Mouse (Mus musculus): ENCODE data around the gene Sertad2.

Gene Sertad2

DNA sequence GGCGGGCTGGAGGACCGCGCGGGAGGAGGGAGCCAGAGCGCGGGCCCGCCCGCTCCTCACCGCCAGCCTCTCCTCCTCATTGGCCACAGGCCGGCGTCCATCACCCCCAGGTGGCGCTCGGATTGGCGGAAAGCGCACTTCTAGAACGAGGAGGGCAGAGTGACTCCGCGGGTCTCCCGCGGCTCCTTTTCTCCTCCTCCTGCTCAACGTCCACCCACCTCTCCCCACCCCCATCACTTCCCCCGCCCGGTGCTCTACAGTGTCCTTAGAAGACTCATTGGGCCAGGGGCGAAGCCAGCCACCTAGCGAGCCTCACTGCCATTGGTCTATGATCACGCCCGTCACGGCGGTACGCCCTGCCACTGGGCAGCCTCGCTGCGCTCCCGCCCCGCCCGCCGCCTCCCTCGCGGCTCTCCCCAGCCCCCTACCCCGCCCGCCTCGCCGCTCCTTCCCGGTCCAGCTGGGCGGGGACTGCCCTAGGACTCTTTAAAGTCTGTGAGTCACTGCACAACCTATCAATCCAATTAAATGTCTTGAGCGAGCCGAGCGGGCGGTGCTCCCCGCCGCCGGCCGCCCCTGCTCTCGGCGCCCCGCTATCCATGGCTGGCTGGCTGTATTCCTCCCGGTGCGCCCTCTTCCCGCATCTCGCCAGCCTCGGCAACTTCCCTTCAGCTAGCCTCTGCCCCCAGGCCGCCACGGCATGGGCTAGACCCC lies at the start of gene Sertad2:
TSS of gene Sertad2 (plus strand) at position 515 of the 714 bp plus-strand sequence.
- CTCF ChIA-PET, result interaction anchor here in 3 of 4 experiments (0.6 to 1.6 kb wide), 5 partner anchors 13 to 716 kb away, joined by 3 to 10 read pairs (median 4); no protein-coding TSS in a partner anchor
- POLR2A ChIA-PET, result interaction anchor here (0.5 to 9.0 kb wide), 48 partner anchors 8 to 1387 kb away, joined by 3 to 53 read pairs (median 5); partner anchors contain the start of genes Slc1a4 (in 2 of the 4), Cep68 (in 1 of the 4) and Rab1a (in 1 of the 4)

DNA sequence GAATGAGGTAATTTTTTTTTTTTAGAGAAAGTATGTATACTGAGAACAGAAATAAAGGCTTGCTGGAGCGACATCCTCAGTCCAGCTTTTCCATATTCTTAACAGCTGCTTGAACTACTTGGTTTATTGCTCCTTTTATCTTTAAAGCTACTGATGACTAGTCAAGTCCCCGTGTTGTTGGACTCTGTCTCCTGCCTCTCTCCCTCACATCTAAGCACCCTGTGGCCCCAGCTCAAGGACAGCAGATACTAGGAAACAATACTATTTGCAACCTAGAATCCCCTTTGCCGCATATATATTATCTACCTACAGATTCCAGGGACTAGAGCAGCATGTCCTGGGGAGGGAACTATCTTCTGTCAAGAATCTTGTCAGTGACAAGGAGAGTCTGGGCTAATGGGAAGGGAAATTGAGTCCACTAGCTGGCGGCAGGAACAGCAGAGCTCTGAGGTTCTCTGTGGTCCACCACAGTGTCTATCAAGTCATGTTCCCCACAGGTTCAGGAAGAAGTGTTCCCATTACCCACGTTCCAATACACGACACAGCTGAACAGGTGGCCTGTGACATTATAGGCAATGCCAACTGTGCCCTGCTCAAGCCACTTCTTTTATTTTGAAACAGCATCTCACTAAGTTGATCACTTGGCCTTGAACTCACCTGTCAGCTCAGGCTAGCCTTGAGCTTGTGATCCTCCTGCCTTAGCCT lies 49.0 kb upstream of the Sertad2 start:
- ChIA-PET POLR2A (interaction anchor here in 2 of 4 experiments (0.6 to 2.2 kb wide), 5 partner anchors 17 to 660 kb away, joined by 3 to 5 read pairs (median 3); no protein-coding TSS in a partner anchor), CTCF (interaction anchor here in 1 of 4 experiments (0.8 kb wide), 1 partner anchor 15 kb away, joined by 3 read pairs; no protein-coding TSS in a partner anchor)

DNA sequence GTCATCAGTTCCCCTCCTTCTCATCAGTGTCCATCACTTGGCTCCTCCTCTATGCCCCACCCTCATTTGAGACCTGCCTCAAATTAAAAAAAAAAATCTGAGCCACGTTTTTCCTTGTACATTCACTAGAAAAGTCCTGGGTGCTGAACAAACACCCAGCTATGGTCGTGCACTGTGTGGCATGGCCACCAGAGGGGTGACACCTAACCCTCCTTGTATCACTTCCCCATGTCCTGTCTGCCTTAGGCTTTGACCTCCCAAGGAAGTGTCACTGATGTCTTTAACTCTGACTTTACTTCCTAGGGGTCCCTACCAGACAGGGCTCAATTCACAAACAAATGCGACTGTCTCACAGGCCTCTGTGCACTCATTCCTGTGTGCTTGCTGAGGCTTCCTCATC lies 42.5 kb upstream of the Sertad2 start:
- ChIA-PET CTCF (interaction anchor here in 3 of 4 experiments (0.6 to 1.5 kb wide), 4 partner anchors 20 to 269 kb away, joined by 3 to 4 read pairs (median 3); no protein-coding TSS in a partner anchor), POLR2A (interaction anchor here in 2 of 4 experiments (0.9 to 3.0 kb wide), 12 partner anchors 10 to 168 kb away, joined by 3 to 9 read pairs (median 4); partner anchors contain the start of gene Slc1a4 (in 1 of the 2))

DNA sequence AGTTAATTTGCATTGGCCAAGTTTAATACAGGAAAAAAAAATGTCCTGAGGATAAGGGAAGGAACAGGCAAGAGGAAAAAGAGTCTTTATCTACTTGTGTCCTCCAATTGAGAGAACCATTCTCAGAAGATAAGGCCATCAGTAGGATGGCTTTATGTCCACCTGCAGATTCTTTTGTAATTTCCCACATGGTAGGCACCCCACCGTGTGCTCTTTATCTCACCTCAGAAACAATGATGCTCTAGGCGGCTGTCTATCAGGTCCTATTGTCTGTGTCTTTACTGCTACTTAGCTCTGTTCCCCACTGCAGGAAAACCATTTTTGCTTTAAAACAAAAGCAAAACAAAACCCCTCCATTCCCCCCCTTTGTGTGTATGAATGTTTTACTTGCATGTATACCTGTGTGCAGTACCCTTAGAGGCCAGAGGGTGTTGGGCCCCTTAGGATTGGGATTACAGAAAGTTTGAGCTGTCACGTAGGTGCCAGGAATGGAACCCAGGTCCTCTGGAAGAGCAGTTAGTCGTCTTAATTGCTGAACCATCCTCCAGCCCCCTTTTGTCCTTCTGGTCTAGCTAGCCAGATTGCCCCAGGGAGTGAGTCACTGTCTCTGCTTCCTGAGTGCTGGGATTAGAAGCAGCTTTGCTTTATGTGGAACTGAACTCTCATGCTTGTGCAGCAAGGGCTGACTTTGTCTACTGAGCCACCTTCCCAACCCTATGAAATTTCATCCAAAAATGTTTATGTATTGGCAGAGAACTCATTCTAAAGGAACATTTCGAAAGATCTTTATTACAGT lies 41.7 kb upstream of the Sertad2 start:
- ChIA-PET POLR2A (interaction anchor here in 2 of 4 experiments (0.6 to 3.0 kb wide), 14 partner anchors 11 to 678 kb away, joined by 3 to 9 read pairs (median 4); partner anchors contain the start of gene Slc1a4 (in 1 of the 2)), CTCF (interaction anchor here in 3 of 4 experiments (0.6 to 1.5 kb wide), 5 partner anchors 43 to 160 kb away, joined by 3 to 4 read pairs (median 3); no protein-coding TSS in a partner anchor)

DNA sequence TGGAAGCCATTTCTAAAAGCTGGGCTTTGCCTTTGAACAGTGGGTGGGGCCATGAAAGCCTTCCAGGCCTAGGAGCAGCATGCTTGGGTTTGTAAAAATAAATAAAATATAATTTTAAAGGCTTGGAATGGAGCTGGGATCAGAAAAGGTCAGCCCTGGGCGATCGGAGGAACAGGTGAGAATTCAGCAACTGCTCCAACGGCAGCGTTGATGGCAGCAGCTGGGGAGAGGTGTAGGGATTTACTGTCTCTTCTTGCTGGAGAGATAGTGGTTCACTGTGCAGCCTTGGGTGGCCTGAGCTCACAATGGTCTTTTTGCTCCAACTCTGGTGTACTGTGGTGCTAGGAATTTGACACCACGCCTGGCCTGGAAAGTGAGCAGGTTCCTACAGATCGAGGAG lies 29.5 kb upstream of the Sertad2 start:
- CTCF ChIA-PET, result no interaction called here

DNA sequence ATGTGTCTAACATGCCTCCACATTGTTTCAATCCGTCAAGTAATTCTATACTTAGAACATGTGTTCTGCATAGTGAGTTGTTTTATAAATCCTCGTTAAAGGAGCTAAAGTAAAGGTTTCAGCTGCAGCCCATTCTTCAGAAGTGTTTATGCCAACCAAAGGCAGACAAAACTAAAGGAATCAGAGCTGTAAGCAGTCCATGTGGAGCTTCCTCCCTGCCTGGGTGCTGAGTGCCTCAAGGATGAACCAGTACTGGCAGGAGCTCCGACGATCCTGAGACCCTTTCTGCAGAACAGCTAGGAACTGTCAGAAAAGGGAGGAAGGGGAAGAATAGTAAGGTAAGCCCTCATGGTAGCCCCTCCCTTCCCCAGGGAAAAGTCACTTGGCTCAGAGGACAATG lies 28.3 kb upstream of the Sertad2 start:
- POLR2A ChIA-PET, result interaction anchor here in 2 of 4 experiments (1.1 to 1.5 kb wide), 3 partner anchors 14 to 37 kb away, joined by 3 read pairs; no protein-coding TSS in a partner anchor
- CTCF ChIA-PET, result no interaction called here

More for the DNA sequence above, 29.5 kb upstream of the Sertad2 start:
- POLR2A ChIA-PET, result interaction anchor here in 2 of 4 experiments (1.0 to 2.2 kb wide), 4 partner anchors 12 to 47 kb away, joined by 3 to 5 read pairs (median 4); partner anchors contain the start of gene Sertad2 (in 1 of the 2)

DNA sequence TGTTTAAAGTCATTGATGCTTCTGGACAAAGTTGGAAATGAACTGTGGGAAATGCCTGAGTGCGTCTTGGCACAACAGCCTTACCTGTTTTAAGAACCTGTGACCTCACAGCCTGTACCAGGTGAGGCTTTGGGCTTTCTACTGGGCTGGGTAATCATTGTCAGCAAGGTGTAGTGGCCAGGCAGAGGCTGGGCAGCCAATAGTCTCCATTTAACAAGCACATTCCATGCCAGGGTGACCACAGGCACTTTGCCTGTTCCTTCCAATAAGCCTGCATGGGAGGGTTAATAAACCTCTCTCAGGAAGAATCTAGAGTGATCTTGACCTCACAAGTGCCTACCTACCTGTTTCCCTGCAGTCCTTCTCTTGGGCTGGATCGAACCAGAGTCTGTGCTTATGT lies 21.7 kb upstream of the Sertad2 start:
- POLR2A ChIA-PET, result interaction anchor here in 1 of 4 experiments (0.8 to 1.4 kb wide), 3 partner anchors 14 to 51 kb away, joined by 3 to 5 read pairs (median 4); no protein-coding TSS in a partner anchor
- CTCF ChIA-PET, result no interaction called here

DNA sequence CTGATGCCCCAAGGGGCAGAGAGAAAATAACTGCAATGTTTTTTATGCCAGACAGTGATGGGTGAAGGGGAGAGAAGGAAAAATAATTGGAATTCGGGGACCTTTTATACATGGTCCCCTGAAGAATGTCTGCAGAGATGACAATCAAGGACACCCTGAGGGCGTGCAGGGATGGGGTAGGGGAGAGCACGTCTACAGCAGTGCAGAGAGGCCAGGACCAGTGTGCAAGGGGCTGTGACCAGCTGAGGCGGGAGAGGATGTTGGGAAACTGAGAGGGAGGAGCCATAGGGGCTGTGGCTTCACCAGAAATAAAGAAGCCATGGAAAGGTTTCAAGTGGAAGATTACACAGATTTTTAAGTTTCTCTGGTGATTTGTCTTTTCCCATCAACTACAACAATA lies 20.3 kb upstream of the Sertad2 start:
- ChIA-PET POLR2A (interaction anchor here in 1 of 4 experiments (0.6 kb wide), 1 partner anchor 10 kb away, joined by 3 read pairs; no protein-coding TSS in a partner anchor), CTCF (no interaction called here)

DNA sequence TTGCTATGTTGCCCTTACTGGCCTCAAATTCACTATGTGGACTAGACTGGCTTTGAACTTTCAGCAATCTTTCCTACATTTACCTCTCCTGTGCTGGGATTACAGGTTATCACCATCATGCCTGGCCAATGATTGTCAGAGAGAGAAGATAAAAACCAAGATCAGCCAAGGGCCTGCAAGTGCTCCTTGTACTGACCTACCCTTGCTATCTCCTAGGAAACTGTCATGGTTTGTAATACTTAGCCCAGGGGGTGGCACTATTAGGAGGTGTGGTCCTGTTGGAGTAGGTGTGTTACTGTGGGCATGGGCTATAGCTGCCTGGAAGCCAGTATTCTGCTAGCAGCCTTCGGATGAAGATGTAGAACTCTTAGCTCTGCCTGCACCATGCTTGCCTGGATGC lies 18.6 kb upstream of the Sertad2 start:
- ChIA-PET CTCF (no interaction called here), POLR2A (interaction anchor here in 2 of 4 experiments (0.6 to 0.9 kb wide), 2 partner anchors 47 to 48 kb away, joined by 4 to 5 read pairs; no protein-coding TSS in a partner anchor)

DNA sequence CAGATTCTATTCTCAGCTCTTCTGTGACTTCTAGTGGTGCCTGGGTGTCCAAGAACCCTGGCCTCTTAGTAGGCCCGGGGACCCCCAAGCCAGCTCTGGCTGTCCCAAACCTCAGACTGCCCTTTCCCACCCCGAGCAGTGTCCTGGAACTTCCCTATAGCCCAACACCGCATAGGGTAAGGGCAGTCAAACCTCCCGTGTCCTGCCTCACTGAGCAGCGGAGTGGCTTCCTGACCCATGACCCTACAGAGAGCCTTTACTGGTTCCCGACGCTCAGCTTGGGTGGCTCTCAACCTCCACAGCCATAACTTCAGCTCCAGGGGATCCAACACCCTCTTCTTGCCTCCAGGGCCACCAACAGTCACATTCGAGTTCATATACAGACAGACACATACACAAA lies 17.1 kb upstream of the Sertad2 start:
- CTCF ChIA-PET, result no interaction called here

DNA sequence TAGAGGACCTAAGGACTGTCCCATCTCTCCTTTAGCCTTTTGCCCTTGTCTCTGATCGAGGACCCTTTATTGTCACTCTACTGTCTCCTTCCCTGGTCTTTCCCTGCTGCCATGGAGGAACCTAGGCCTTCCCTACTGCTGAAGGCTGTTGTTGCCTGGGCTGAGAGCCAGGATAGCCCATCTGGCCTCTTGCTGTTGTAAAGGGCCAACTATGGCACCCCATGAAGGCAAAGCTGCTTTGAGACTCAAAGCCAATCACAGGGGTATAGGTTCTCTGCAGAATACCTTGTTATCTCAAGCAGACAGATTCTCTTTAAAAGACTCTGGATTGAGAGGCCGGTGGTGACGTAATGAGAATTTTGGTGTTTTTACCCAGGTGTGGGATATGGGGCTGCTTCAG lies 15.2 kb upstream of the Sertad2 start:
- ChIA-PET CTCF (no interaction called here), POLR2A (interaction anchor here in 1 of 4 experiments (1.2 to 1.5 kb wide), 2 partner anchors 27 to 41 kb away, joined by 3 to 4 read pairs; no protein-coding TSS in a partner anchor)

More for the DNA sequence above, 17.1 kb upstream of the Sertad2 start:
- POLR2A ChIA-PET, result interaction anchor here in 3 of 4 experiments (0.9 to 1.6 kb wide), 4 partner anchors 13 to 106 kb away, joined by 3 to 4 read pairs (median 3); no protein-coding TSS in a partner anchor

DNA sequence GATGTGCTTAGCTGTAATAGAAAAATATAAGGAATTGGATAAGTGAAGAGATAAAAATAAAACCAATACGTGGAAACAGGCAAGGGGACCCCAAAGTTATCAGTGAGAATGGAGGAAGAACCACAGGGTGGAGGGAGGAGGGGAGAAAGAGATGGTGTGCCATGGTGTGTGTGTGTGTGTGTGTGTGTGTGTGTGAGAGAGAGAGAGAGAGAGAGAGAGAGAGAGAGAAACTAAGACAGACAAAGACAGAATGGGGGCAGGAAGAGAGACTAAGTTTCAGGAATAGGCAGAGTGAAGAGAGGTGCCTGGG lies 11.4 kb upstream of the Sertad2 start:
- POLR2A ChIA-PET, result interaction anchor here in 3 of 4 experiments (1.0 to 1.8 kb wide), 10 partner anchors 9 to 101 kb away, joined by 3 to 12 read pairs (median 6); partner anchors contain the start of gene Sertad2 (in 2 of the 3)

DNA sequence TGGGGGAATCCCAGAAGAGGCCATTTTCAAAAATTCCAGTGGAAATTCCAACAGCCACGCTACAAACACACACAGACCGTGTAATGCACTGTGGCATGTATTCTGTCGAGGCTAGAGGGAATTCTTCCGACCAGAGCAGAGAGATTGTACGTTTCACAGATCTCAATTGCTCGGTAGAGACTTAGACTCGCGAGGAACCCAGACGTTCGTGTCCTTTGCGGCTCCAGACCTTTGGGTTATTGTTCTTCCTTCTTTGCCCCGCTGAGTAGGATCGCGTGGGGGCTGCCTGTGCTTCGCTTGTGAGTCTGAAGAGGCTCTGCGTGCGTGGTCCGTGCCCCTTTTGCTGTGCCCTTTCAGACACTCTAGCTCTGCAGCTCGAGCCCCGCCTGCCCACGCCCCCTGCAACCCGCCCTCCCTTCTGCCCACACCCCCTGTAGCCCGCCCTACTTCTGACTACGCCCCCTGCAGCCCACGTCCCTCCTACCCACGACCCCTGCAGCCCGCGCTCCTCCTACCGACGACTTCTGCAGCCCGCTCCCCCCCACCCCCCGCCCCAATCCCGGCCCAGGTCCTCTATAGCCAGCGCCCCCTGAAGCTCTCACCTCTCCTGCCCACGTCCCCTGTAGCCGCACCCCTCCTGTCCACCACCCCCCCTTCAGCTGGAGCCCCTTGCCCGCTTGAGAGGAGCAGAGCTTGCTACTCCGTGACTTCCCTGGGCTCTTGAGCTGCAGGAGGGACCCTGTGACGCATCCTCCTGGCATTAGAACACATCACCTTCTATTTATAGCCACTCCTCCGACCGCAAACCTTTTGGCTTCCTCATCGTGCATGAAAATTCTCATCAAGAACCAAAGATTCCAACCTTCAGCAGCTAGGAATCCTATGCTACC lies 10.8 kb upstream of the Sertad2 start:
- ChIA-PET POLR2A (interaction anchor here (0.5 to 1.8 kb wide), 15 partner anchors 9 to 680 kb away, joined by 3 to 12 read pairs (median 4); partner anchors contain the start of gene Sertad2 (in 2 of the 4)), CTCF (interaction anchor here in 3 of 4 experiments (0.5 to 1.3 kb wide), 8 partner anchors 46 to 705 kb away, joined by 3 to 5 read pairs (median 3); no protein-coding TSS in a partner anchor)

More for the DNA sequence above, 11.4 kb upstream of the Sertad2 start:
- CTCF ChIA-PET, result interaction anchor here in 3 of 4 experiments (0.5 to 1.3 kb wide), 4 partner anchors 68 to 129 kb away, joined by 3 read pairs; no protein-coding TSS in a partner anchor

DNA sequence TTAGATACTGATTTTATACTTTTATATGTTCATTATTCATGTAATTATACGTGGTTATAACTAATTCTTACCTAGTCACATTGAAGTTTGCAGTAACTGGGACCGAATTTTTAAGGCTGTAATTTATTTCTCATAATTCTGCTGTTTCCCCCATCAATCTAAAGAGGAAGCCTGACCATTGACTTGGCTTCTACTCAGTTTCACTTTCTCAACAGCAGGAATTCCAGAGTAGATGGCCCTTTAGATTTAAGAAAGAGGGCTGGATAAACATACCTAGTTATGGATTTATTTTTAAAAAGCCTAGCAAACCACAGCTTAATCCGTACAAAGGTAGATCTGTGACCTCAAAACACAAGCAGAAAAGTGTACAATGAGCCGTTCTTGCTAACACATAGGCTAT lies 9.8 kb upstream of the Sertad2 start:
- ChIA-PET POLR2A (interaction anchor here in 3 of 4 experiments (1.2 to 1.8 kb wide), 5 partner anchors 9 to 99 kb away, joined by 4 to 12 read pairs (median 8); partner anchors contain the start of gene Sertad2 (in 2 of the 3)), CTCF (interaction anchor here in 1 of 4 experiments (0.6 kb wide), 1 partner anchor 127 kb away, joined by 3 read pairs; no protein-coding TSS in a partner anchor)

DNA sequence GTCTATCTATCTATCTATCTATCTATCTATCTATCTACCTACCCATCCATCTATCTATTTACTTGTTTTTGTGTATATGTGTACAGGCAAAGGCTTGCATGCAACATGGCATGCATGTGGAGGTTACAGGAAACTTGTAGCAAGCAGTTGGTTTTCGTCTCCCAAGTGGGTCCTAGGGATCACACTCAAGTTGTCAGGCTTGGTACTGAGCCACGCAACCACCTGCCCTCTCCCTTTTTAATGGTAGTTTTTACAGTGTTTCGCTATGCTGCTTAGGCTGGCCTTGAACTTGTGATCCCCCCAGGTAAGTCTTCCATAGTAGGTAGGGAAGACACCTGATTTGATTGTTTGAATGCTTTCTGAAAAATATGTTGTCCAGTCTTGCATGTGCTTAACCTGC lies 5.8 kb upstream of the Sertad2 start:
- CTCF ChIA-PET, result no interaction called here
- POLR2A ChIA-PET, result interaction anchor here in 2 of 4 experiments (2.0 to 9.0 kb wide), 5 partner anchors 11 to 95 kb away, joined by 4 to 53 read pairs (median 12); no protein-coding TSS in a partner anchor

DNA sequence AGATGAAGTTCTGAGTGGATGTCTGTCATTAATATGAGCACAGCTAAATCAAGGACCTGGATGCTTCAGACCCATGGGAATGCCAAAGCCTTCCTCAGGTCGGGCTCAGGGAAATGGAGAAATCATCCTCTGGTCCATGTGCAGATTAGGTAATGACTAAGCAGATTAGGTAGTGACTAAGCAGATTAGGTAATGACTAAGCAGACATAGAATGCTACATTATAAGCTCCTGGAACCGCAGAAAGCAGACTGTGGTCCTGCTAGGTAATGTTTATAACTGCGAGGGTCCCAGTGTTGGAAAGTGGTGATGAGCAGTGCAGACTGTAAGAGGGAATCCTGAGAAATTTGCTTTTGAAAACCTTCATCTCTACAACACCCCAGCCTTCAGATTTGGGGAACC lies 4.6 kb upstream of the Sertad2 start:
- CTCF ChIA-PET, result no interaction called here
- POLR2A ChIA-PET, result interaction anchor here in 3 of 4 experiments (0.5 to 9.0 kb wide), 19 partner anchors 10 to 207 kb away, joined by 3 to 53 read pairs (median 4); partner anchors contain the start of gene Slc1a4 (in 1 of the 3)

Data from embryonic stem cell, embryonic (primary cell).